Mouse (Mus musculus) liver, postnatal 0 days (tissue): ENCODE measurements around the gene Fcer1g.

ENCODE experiments used
- CTCF ChIP-seq: sonication (generic); IDR thresholded peaks from 2 replicates; pipeline ENCODE4 v1.5.1; 2016; ENCODE audit warnings: antibody characterized with exemption, low read depth
- EP300 ChIP-seq: IDR thresholded peaks from 2 replicates; pipeline ENCODE4 v1.6.1; 2016; ENCODE audit warnings: antibody characterized with exemption, low read depth, mild to moderate bottlenecking

- TF ChIP-seq CTCF (no peak), EP300 (no peak)
Measured at GRCm38 (mm10) chr1:171258921-171259320, 24.8 kb upstream of the Fcer1g start.
